Mouse (Mus musculus) intestine, postnatal 0 days (tissue): ENCODE data around the gene Bcas3. TPM values are rescaled to one million over a fixed set of nuclear protein-coding genes. Genes with fewer than 3 reads are reported as not detected.

Experiments used
- ATAC-seq: fragments of 200-750 bp; cut with Nextera tagmentation; 2 replicates; pipeline ENCODE4 v1.8.0; 2017; ENCODE audit warnings: mild to moderate bottlenecking, moderate TSS enrichment, moderate library complexity
- H3K27ac ChIP-seq: fragments of 300-500 bp; sonication (generic); 2 replicates; pipeline ENCODE4 v1.5.1; 2014; ENCODE audit warnings: mild to moderate bottlenecking, low read depth, low read length, moderate library complexity
- H3K27me3 ChIP-seq: fragments of 300-500 bp; sonication (generic); replicated peaks from 2 replicates; pipeline ENCODE4 v1.6.1; 2014; ENCODE audit warnings: low read length, mixed read lengths; ENCODE audit not compliant: control insufficient read depth, insufficient read depth
- H3K36me3 ChIP-seq: fragments of 300-500 bp; sonication (generic); 2 replicates; pipeline ENCODE4 v1.6.1; 2014; ENCODE audit warnings: mild to moderate bottlenecking, moderate library complexity; ENCODE audit not compliant: control insufficient read depth, insufficient read depth
- H3K4me1 ChIP-seq: fragments of 300-500 bp; sonication (generic); replicated peaks from 2 replicates; pipeline ENCODE4 v1.6.1; 2014; ENCODE audit warnings: antibody characterized with exemption, low read length, mixed read lengths; ENCODE audit not compliant: control insufficient read depth, insufficient read depth
- H3K4me2 ChIP-seq: fragments of 300-500 bp; sonication (generic); replicated peaks from 2 replicates; pipeline ENCODE4 v1.6.1; 2014; ENCODE audit warnings: low read depth, mild to moderate bottlenecking, moderate library complexity
- H3K4me3 ChIP-seq: fragments of 300-500 bp; sonication (generic); 2 replicates; pipeline ENCODE4 v1.5.1; 2014; ENCODE audit warnings: low read depth, low read length
- H3K9ac ChIP-seq: fragments of 300-500 bp; sonication (generic); 2 replicates; pipeline ENCODE4 v1.6.1; 2014; ENCODE audit warnings: mild to moderate bottlenecking, low read depth, low read length
- H3K9me3 ChIP-seq: fragments of 300-500 bp; sonication (generic); 2 replicates; pipeline ENCODE4 v1.6.1; 2016; ENCODE audit warnings: mixed run types; ENCODE audit not compliant: control insufficient read depth
- CTCF ChIP-seq: sonication (generic); IDR thresholded peaks from 2 replicates; pipeline ENCODE4 v1.5.1; 2016; ENCODE audit warnings: low read depth, mild to moderate bottlenecking, control low read depth, antibody characterized with exemption, moderate library complexity
- WGBS: fragments of 180-500 bp; shearing (Covaris S2); extraction: QIAGEN DNeasy Blood & Tissue Kit; methylation state at CpG from one replicate; pipeline ENCODE4 v1.1.7; 2014; 5-methylcytosine and 5-hydroxymethylcytosine counted together
- polyA plus RNA-seq: library from polyadenylated mRNA; unstranded; fragments of >200 nt; fragmentation: Nextera tagmentation; extraction: Ambion mirVana; gene quantifications from 2 replicates; pipeline ENCODE4 v1.2.1, GENCODE M21; 2015

The Bcas3 gene
- polyA plus RNA-seq, 1 experiment from 2014 or later, result 17.2 TPM

GRCm38 (mm10) chr11:85732462-85733012 is 379.6 kb downstream of the Bcas3 start:
- WGBS, result 80% methylated on average over 4 of the region's 4 CpGs
- ATAC-seq, result no peak
- Histone ChIP-seq H3K9me3 (no peaks in the 10 kb centered on the region), H3K27ac (no peak overlapping the region), H3K4me3 (no peak overlapping the region), H3K9ac (no peak overlapping the region), H3K36me3 (no peaks in the 10 kb centered on the region), H3K4me2 (no peak overlapping the region), H3K27me3 (no peaks in the 10 kb centered on the region), H3K4me1 (no peaks in the 10 kb centered on the region)
- no peak for TF ChIP-seq CTCF

GRCm38 (mm10) chr11:85733577-85733976 is 380.6 kb downstream of the Bcas3 start:
- H3K27ac ChIP-seq, result no peak overlapping the region
- H3K4me2 ChIP-seq, result no peak overlapping the region
- no peak overlapping the region for H3K4me3 ChIP-seq
- no peaks in the 10 kb centered on the region for H3K9me3 ChIP-seq
- no peaks in the 10 kb centered on the region for H3K27me3 ChIP-seq
- H3K36me3 ChIP-seq, result no peaks in the 10 kb centered on the region
- H3K9ac ChIP-seq, result no peak overlapping the region
- peak; percentile 71 for TF ChIP-seq CTCF
- no peaks in the 10 kb centered on the region for H3K4me1 ChIP-seq
- 81% methylated on average over 3 of the region's 3 CpGs for WGBS
- ATAC-seq, result no peak

GRCm38 (mm10) chr11:85734317-85735211 is 381.6 kb downstream of the Bcas3 start:
- no peaks in the 10 kb centered on the region for H3K27me3 ChIP-seq
- no peak overlapping the region for H3K27ac ChIP-seq
- H3K4me1 ChIP-seq, result no peaks in the 10 kb centered on the region
- TF ChIP-seq CTCF, result no peak
- ATAC-seq, result no peak
- 73% methylated on average over 7 of the region's 7 CpGs for WGBS
- no peaks in the 10 kb centered on the region for H3K9me3 ChIP-seq
- no peak overlapping the region for H3K4me3 ChIP-seq
- H3K36me3 ChIP-seq, result no peaks in the 10 kb centered on the region
- H3K9ac ChIP-seq, result no peak overlapping the region
- H3K4me2 ChIP-seq, result no peak overlapping the region

- Histone ChIP-seq H3K9ac (no peak overlapping the region), H3K4me1 (no peaks in the 10 kb centered on the region), H3K9me3 (no peaks in the 10 kb centered on the region), H3K4me3 (no peak overlapping the region), H3K27me3 (no peaks in the 10 kb centered on the region), H3K27ac (no peak overlapping the region), H3K4me2 (no peak overlapping the region), H3K36me3 (no peaks in the 10 kb centered on the region)
- ATAC-seq, result no peak
- 53% methylated on average over 9 of the region's 9 CpGs for WGBS
- TF ChIP-seq CTCF, result no peak
Measured at GRCm38 (mm10) chr11:85737227-85737626, 384.3 kb downstream of the Bcas3 start.

- Histone ChIP-seq H3K4me2 (no peak overlapping the region), H3K9me3 (no peaks in the 10 kb centered on the region), H3K27ac (no peak overlapping the region), H3K4me3 (no peak overlapping the region), H3K4me1 (no peaks in the 10 kb centered on the region), H3K36me3 (no peaks in the 10 kb centered on the region), H3K9ac (no peak overlapping the region), H3K27me3 (no peaks in the 10 kb centered on the region)
- ATAC-seq, result no peak
- no peak for TF ChIP-seq CTCF
- WGBS, result 79% methylated on average over 3 of the region's 3 CpGs
Measured at GRCm38 (mm10) chr11:85737893-85738292, 384.9 kb downstream of the Bcas3 start.

GRCm38 (mm10) chr11:85738585-85738984 is 385.6 kb downstream of the Bcas3 start:
- WGBS, result 70% methylated on average over 5 of the region's 5 CpGs
- Histone ChIP-seq H3K36me3 (no peaks in the 10 kb centered on the region), H3K4me2 (no peak overlapping the region), H3K27me3 (no peaks in the 10 kb centered on the region), H3K27ac (no peak overlapping the region), H3K9ac (no peak overlapping the region), H3K9me3 (no peaks in the 10 kb centered on the region), H3K4me1 (no peaks in the 10 kb centered on the region), H3K4me3 (no peak overlapping the region)
- no peak for ATAC-seq
- TF ChIP-seq CTCF, result no peak
